Mouse (Mus musculus) embryonic facial prominence, embryonic 14.5 days (tissue): ENCODE data around the gene Hoxd11. TPM values are rescaled to one million over a fixed set of nuclear protein-coding genes. Genes with fewer than 3 reads are reported as not detected.

Source experiments
- ATAC-seq: fragments of 200-750 bp; cut with Nextera tagmentation; 2 replicates; pipeline ENCODE4 v1.8.0; 2017; ENCODE audit warnings: low read depth, moderate number of reproducible peaks, moderate TSS enrichment
- DNase-seq: peaks from one replicate; pipeline ENCODE4 v3.0.0-alpha.2; 2015; ENCODE audit warnings: low spot score
- H3K27ac ChIP-seq: fragments of 300-500 bp; sonication (generic); replicated peaks from 2 replicates; pipeline ENCODE4 v1.5.1; 2014; ENCODE audit warnings: low read depth, mild to moderate bottlenecking, low read length, moderate library complexity
- H3K27me3 ChIP-seq: fragments of 300-500 bp; sonication (generic); replicated peaks from 2 replicates; pipeline ENCODE4 v1.6.1; 2014; ENCODE audit warnings: low read length; ENCODE audit not compliant: control insufficient read depth, insufficient read depth
- H3K36me3 ChIP-seq: fragments of 300-500 bp; sonication (generic); 2 replicates; pipeline ENCODE4 v1.6.1; 2014; ENCODE audit warnings: low read length, mixed read lengths; ENCODE audit not compliant: control insufficient read depth, insufficient read depth
- H3K4me1 ChIP-seq: fragments of 300-500 bp; sonication (generic); 2 replicates; pipeline ENCODE4 v1.6.1; 2014; ENCODE audit warnings: antibody characterized with exemption, low read length; ENCODE audit not compliant: control insufficient read depth, insufficient read depth
- H3K4me2 ChIP-seq: fragments of 300-500 bp; sonication (generic); 2 replicates; pipeline ENCODE4 v1.6.1; 2014; ENCODE audit warnings: low read depth, mild to moderate bottlenecking, low read length, moderate library complexity, mixed read lengths
- H3K4me3 ChIP-seq: fragments of 300-500 bp; sonication (generic); 2 replicates; pipeline ENCODE4 v1.5.1; 2014; ENCODE audit warnings: low read depth, mild to moderate bottlenecking, low read length
- H3K9ac ChIP-seq: fragments of 300-500 bp; sonication (generic); 2 replicates; pipeline ENCODE4 v1.6.1; 2014; ENCODE audit warnings: low read depth, mild to moderate bottlenecking, low read length, moderate library complexity, mixed read lengths
- H3K9me3 ChIP-seq: fragments of 300-500 bp; sonication (generic); 2 replicates; pipeline ENCODE4 v1.6.1; 2016; ENCODE audit warnings: low read length; ENCODE audit not compliant: control insufficient read depth
- WGBS: fragments of 180-500 bp; shearing (Covaris S2); extraction: QIAGEN DNeasy Blood & Tissue Kit; methylation state at CpG from one replicate; pipeline ENCODE4 v1.1.7; 2014; 5-methylcytosine and 5-hydroxymethylcytosine counted together
- polyA plus RNA-seq: library from polyadenylated mRNA; unstranded; fragments of >200 nt; fragmentation: Nextera tagmentation; extraction: Ambion mirVana; gene quantifications from 2 replicates; pipeline ENCODE4 v1.2.1, GENCODE M21; 2014

Hoxd11 gene
- polyA plus RNA-seq, 1 experiment from 2014 or later = not detected

DNA sequence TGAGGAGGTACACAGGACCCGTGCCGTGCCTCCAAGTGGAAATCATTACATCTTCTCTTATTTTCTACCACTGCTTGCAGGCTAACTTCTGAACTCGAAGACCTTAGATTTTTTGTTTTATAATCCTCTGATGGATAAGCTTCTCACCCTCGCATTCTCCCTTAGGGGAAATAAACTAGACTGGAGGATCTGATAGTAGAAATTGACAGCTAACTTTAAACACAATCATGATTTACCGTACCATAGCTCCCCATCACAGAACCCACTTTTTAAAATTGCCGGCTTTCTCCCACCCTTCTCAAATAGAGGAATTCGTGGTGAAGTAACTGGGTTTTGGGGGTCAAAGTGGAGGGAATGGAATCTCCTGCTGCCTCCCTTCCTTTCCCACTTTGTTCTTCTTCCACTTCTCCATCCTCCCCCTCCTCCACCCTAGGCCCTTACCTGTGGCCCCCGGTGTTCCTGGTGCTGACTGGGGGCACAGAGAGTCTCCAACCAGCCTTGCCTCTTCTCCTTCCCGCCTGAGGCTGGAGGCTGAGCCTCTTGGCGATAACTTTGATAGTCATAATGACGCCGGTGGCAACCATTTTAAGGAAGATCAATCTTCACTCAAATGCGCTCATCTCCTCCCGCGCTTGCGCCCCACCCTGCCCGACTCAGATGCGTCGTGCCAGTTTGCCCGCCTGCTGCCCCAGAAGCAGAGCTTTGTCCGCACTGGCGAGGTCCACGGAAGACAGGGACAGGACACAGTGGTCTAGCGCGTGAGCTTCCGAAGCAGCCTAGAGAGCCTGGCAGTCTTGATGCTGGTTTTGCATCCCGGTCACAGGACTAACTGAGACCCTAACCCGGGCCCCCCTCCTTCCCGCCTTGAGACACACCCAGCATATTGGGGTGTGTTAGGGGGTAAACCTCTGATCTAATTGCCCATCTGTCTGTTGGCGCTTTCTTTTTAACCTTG, 18.7 kb upstream of the Hoxd11 start:
- H3K4me2 ChIP-seq = no peak overlapping the region

DNA sequence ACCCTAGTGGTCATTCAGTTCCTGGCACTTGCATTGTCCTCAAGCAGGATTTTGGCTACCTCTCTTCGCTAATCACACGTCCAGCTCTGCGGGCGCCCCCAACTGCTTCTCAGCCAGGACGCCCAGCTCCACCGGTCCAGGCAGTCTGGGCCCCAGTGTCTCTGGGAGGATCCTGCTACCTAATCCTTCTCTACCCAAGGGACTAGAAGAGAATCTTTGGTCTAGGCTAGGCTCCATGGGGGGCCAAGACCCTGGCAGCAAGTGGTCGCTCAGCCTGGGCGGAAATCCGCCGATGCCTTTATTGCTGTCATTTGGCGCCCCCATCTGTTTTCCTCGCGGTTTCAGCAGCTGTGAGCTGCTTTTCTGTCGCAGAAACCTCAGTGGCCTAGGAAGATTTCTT, 17.7 kb upstream of the Hoxd11 start:
- Histone ChIP-seq H3K9ac (no peak overlapping the region), H3K4me1 (0 out of 2 replicates have a peak, but pooled peaks cover 3% of the 10 kb centered on the region), H3K4me3 (peak overlapping the region; percentile 24), H3K27ac (no peak overlapping the region), H3K36me3 (no peaks in the 10 kb centered on the region), H3K27me3 (peaks cover 100% of the 10 kb centered on the region), H3K9me3 (no peaks in the 10 kb centered on the region), H3K4me2 (peak overlapping the region; percentile 50)
- DNase-seq = peak; percentile 86
- 0 out of 2 replicates have a peak, but pooled peaks have one; percentile 44 for ATAC-seq
- 0% methylated on average over 14 of the region's 14 CpGs for WGBS

More for the DNA sequence above, 18.7 kb upstream of the Hoxd11 start:
- 2% methylated on average over 30 of the region's 30 CpGs for WGBS
- ATAC-seq = no peak
- Histone ChIP-seq H3K36me3 (no peaks in the 10 kb centered on the region), H3K27me3 (peaks cover 100% of the 10 kb centered on the region), H3K4me1 (0 out of 2 replicates have a peak, but pooled peaks cover 3% of the 10 kb centered on the region), H3K4me3 (peak overlapping the region; percentile 5; the same call in 1 of the 2 replicates), H3K9me3 (no peaks in the 10 kb centered on the region), H3K27ac (no peak overlapping the region), H3K9ac (no peak overlapping the region)
- DNase-seq = no peak

DNA sequence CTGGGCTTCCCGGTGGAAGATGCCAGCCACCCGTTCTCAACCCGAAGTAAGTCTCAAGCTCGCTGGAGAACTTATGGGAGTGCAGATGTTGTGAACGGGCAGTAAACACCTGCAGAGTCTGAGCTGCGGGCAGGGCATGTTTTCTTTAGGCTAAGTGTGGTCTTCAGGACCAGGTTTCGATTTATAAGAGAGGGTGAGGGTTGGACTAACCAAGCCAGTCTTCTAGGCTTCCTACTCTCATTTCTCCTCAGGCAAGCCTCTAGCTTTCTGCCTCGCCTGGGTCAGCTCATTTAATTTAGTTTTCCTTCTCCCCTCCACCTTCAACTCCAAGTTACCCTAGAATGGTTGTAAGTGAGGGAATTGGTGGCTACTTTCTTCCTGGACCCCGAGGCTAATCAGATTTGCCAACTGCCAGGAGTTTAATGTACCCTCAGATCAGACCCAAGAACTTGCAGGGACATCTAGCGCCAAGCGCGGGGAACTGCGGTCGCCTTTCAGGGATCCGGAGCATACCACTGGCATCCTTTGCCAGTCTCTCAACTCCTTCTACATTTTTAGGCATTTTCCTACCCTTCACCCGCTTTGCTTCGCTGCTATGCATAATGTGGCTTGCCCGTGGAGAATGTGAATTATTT, 15.9 kb upstream of the Hoxd11 start:
- ATAC-seq (0 out of 2 replicates have a peak, but pooled peaks have one; percentile 56), DNase-seq (peak; percentile 77)
- Histone ChIP-seq H3K9ac (no peak overlapping the region), H3K4me1 (peaks cover 3% of the 10 kb centered on the region; the same call in 1 of the 2 replicates), H3K36me3 (no peaks in the 10 kb centered on the region), H3K4me3 (no peak overlapping the region), H3K27ac (no peak overlapping the region), H3K9me3 (no peaks in the 10 kb centered on the region), H3K27me3 (peaks cover 99% of the 10 kb centered on the region), H3K4me2 (no peak overlapping the region)
- 4% methylated on average over 18 of the region's 18 CpGs for WGBS

DNA sequence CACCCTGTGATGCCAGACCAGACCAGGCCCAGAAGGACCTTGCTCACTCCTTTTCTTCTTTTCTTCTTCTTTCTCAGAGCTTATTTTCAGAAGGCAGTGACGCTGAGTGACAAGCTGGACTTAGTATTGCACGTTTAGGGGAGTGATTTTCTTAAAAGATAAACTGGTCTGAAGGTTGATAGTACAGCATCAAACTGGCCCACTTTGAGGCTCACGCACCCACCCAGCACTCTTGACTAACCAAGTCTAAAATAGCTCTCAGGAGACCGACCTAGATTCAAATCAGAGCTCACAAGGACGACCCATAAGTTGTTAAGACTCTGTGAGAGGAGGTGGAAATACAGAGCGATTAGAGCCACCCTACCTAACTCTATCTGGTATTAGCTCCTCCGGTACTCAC, 12.9 kb upstream of the Hoxd11 start:
- whole genome bisulfite sequencing = 3% methylated on average over 7 of the region's 7 CpGs
- no peak overlapping the region for H3K27ac ChIP-seq
- H3K4me1 ChIP-seq = peaks cover 3% of the 10 kb centered on the region; the same call in 1 of the 2 replicates
- no peak overlapping the region for H3K4me3 ChIP-seq
- H3K4me2 ChIP-seq = no peak overlapping the region
- H3K27me3 ChIP-seq = peaks cover 98% of the 10 kb centered on the region
- no peaks in the 10 kb centered on the region for H3K36me3 ChIP-seq
- H3K9ac ChIP-seq = no peak overlapping the region
- ATAC-seq (no peak), DNase-seq (no peak)
- no peaks in the 10 kb centered on the region for H3K9me3 ChIP-seq

DNA sequence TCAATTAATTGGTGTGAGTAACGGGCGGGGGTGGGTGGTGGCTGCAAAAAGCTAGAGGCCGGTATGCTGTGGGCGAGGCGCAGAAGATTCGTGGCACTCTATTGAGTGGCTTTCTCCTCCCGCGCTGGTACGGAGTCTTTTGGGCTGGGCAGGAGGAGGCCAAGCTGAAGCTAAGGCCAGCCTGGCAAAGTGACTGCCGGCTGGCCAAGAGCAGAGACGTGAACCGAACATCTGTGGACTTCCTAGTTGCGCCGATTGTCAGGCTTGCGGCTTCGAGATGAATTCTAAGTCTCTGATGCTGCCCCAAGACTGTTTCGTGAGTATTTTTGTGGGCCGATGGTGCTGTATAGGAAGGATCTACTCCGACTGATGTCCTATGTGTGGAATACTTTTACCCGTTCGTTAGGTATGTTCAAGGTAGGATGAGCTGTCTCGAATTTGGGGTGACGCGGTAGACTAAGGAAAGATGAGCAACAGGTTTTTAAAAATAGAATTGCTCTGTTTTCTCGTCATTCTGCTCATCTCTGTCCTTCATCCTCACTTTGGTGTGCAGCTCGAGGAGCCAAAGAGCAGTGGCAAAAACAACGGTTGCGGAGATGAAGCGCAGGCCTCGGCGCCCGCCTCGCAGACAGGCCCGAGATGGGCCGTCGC, 12.0 kb upstream of the Hoxd11 start:
- no peak for ATAC-seq
- Histone ChIP-seq H3K4me3 (peak overlapping the region; percentile 39), H3K9ac (no peak overlapping the region), H3K27me3 (peaks cover 98% of the 10 kb centered on the region), H3K27ac (no peak overlapping the region), H3K36me3 (no peaks in the 10 kb centered on the region), H3K4me1 (no peaks in the 10 kb centered on the region; the same call in 1 of the 2 replicates), H3K4me2 (no peak overlapping the region; the same call in 1 of the 2 replicates), H3K9me3 (no peaks in the 10 kb centered on the region)
- WGBS = 2% methylated on average over 36 of the region's 36 CpGs
- no peak for DNase-seq

DNA sequence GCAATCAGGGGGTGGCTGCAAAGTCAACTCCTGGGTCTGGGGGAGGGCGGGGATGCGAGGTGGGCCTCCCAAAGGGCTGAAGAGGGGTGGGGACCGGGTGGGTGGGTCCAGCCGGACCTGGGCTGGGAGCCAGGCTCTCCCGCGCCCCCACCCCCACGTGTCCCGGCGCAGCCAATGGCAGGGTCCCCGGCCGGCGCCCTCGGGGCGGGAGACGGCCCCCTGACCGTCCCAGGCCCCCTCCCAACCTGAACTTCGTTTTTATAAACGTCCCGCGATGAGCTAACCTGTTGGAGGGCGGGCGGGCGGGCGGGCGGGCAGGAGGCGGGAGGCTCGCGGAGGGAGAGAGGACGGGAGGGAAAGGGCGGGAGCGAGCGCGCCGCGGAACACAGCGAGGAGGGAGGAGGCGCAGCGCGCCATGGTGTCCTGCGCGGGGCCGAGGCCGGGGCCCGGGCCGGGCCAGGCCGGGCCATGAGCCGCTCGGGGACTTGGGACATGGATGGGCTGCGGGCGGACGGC, 11.5 kb upstream of the Hoxd11 start, which contains the start of gene Hoxd13:
Hoxd13 (plus strand) TSS at position 469 of the 516 bp plus-strand sequence.
- whole genome bisulfite sequencing = 1% methylated on average over 10 of the region's 51 CpGs
- ATAC-seq = 0 out of 2 replicates have a peak, but pooled peaks have one; percentile 17
- Histone ChIP-seq H3K36me3 (no peaks in the 10 kb centered on the region), H3K27ac (no peak within 1 kb of the TSS), H3K4me2 (peak within 1 kb of the TSS; percentile 57), H3K4me3 (peak within 1 kb of the TSS; percentile 39), H3K9ac (peak within 1 kb of the TSS; percentile 19; the same call in 1 of the 2 replicates), H3K4me1 (peaks cover 3% of the 10 kb centered on the region; the same call in 1 of the 2 replicates), H3K27me3 (peaks cover 98% of the 10 kb centered on the region), H3K9me3 (no peaks in the 10 kb centered on the region)
- no peak for DNase-seq

DNA sequence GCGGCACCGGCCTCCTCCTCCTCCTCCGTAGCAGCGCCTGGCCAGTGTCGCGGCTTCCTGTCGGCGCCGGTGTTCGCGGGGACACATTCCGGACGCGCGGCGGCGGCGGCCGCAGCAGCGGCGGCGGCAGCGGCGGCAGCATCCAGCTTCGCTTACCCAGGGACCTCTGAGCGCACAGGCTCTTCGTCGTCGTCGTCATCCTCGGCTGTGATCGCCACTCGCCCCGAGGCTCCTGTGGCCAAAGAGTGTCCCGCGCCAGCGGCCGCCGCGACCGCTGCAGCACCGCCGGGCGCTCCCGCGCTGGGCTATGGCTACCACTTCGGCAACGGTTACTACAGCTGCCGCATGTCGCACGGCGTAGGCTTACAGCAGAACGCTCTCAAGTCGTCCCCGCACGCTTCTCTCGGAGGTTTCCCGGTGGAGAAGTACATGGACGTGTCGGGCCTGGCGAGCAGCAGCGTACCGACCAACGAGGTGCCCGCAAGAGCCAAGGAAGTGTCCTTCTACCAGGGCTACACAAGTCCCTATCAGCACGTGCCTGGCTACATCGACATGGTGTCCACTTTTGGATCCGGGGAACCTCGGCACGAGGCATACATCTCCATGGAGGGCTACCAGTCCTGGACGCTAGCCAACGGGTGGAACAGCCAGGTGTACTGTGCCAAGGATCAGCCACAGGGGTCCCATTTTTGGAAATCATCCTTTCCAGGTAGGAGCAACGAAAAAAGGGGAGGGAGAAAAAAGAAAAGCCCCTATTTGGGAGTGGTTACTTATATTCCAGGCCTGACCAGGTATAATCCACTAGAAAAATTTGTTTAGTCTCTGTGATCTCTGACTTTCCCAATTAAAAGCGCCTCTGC, 10.8 kb upstream of the Hoxd11 start:
- H3K4me2 ChIP-seq = peak overlapping the region; percentile 57
- H3K9ac ChIP-seq = peak overlapping the region; percentile 19; the same call in 1 of the 2 replicates
- DNase-seq (no peak), ATAC-seq (0 out of 2 replicates have a peak, but pooled peaks have one; percentile 32)
- no peaks in the 10 kb centered on the region for H3K36me3 ChIP-seq
- H3K27me3 ChIP-seq = peaks cover 98% of the 10 kb centered on the region
- H3K4me1 ChIP-seq = peaks cover 4% of the 10 kb centered on the region; the same call in 1 of the 2 replicates
- no peaks in the 10 kb centered on the region for H3K9me3 ChIP-seq
- H3K4me3 ChIP-seq = peak overlapping the region; percentile 39
- WGBS = 0% methylated on average over 34 of the region's 74 CpGs
- H3K27ac ChIP-seq = no peak overlapping the region
